Mouse (Mus musculus) lung, embryonic 16.5 days (tissue): Measurements from ENCODE around the gene Znrf1. TPM values are rescaled to one million over a fixed set of nuclear protein-coding genes. Genes with fewer than 3 reads are reported as not detected.
A peak's percentile ranks its signal among the peaks of the same experiment; 100 is the strongest.

Experiments
- ATAC-seq: fragments of 200-750 bp; cut with Nextera tagmentation; 2 replicates; pipeline ENCODE4 v1.8.0; 2017; ENCODE audit warnings: low read depth, mild to moderate bottlenecking, moderate library complexity
- H3K27ac ChIP-seq: fragments of 300-500 bp; sonication (generic); 2 replicates; pipeline ENCODE4 v1.5.1; 2014; ENCODE audit warnings: mild to moderate bottlenecking, control low read depth, low read length
- H3K27me3 ChIP-seq: fragments of 300-500 bp; sonication (generic); 2 replicates; pipeline ENCODE4 v1.6.1; 2014; ENCODE audit warnings: low read depth, low read length, mixed read lengths; ENCODE audit not compliant: control insufficient read depth, insufficient read depth
- H3K36me3 ChIP-seq: fragments of 300-500 bp; sonication (generic); 2 replicates; pipeline ENCODE4 v1.6.1; 2014; ENCODE audit warnings: low read length; ENCODE audit not compliant: control insufficient read depth, insufficient read depth
- H3K4me1 ChIP-seq: fragments of 300-500 bp; sonication (generic); replicated peaks from 2 replicates; pipeline ENCODE4 v1.6.1; 2014; ENCODE audit warnings: low read length, mixed read lengths; ENCODE audit not compliant: control insufficient read depth, insufficient read depth
- H3K4me2 ChIP-seq: fragments of 300-500 bp; sonication (generic); 2 replicates; pipeline ENCODE4 v1.6.1; 2014; ENCODE audit warnings: low read depth, low read length, control low read depth
- H3K4me3 ChIP-seq: fragments of 300-500 bp; sonication (generic); 2 replicates; pipeline ENCODE4 v1.5.1; 2014; ENCODE audit warnings: mild to moderate bottlenecking, low read length, control low read depth
- H3K9ac ChIP-seq: fragments of 300-500 bp; sonication (generic); 2 replicates; pipeline ENCODE4 v1.6.1; 2014; ENCODE audit warnings: low read length, control low read depth
- H3K9me3 ChIP-seq: fragments of 300-500 bp; sonication (generic); 2 replicates; pipeline ENCODE4 v1.6.1; 2016; ENCODE audit warnings: low read length; ENCODE audit not compliant: control insufficient read depth
- WGBS: fragments of 180-500 bp; shearing (Covaris S2); extraction: QIAGEN DNeasy Blood & Tissue Kit; methylation state at CpG from one replicate; pipeline ENCODE4 v1.1.7; 2014; 5-methylcytosine and 5-hydroxymethylcytosine counted together
- polyA plus RNA-seq: library from polyadenylated mRNA; unstranded; fragments of >200 nt; fragmentation: Nextera tagmentation; extraction: Ambion mirVana; gene quantifications from 2 replicates; pipeline ENCODE4 v1.2.1, GENCODE M21; 2015

The Znrf1 gene
- polyA plus RNA-seq, 1 experiment from 2014 or later, result 18.3 TPM

- Histone ChIP-seq H3K4me2 (no peak overlapping the region), H3K9me3 (no peaks in the 10 kb centered on the region), H3K27ac (peak overlapping the region; percentile 16; the same call in 1 of the 2 replicates), H3K4me1 (no peaks in the 10 kb centered on the region), H3K27me3 (no peaks in the 10 kb centered on the region), H3K4me3 (no peak overlapping the region), H3K9ac (no peak overlapping the region), H3K36me3 (no peaks in the 10 kb centered on the region)
- WGBS, result 79% methylated on average over 3 of the region's 3 CpGs
- no peak for ATAC-seq
Measured at GRCm38 (mm10) chr8:111584946-111585345, 49.0 kb downstream of the Znrf1 start.

- no peak overlapping the region for H3K9ac ChIP-seq
- 97% methylated on average over 1 of the region's 1 CpGs for WGBS
- no peaks in the 10 kb centered on the region for H3K36me3 ChIP-seq
- no peak for ATAC-seq
- H3K27ac ChIP-seq, result no peak overlapping the region
- no peak overlapping the region for H3K4me3 ChIP-seq
- H3K9me3 ChIP-seq, result no peaks in the 10 kb centered on the region
- H3K27me3 ChIP-seq, result no peaks in the 10 kb centered on the region
- no peak overlapping the region for H3K4me2 ChIP-seq
- H3K4me1 ChIP-seq, result no peaks in the 10 kb centered on the region
Measured at GRCm38 (mm10) chr8:111587545-111588094, 51.7 kb downstream of the Znrf1 start.

- H3K9ac ChIP-seq, result no peak overlapping the region
- H3K27ac ChIP-seq, result no peak overlapping the region
- no peaks in the 10 kb centered on the region for H3K9me3 ChIP-seq
- H3K27me3 ChIP-seq, result no peaks in the 10 kb centered on the region
- H3K4me1 ChIP-seq, result peaks cover 2% of the 10 kb centered on the region
- 92% methylated on average over 2 of the region's 2 CpGs for WGBS
- no peaks in the 10 kb centered on the region for H3K36me3 ChIP-seq
- no peak for ATAC-seq
- no peak overlapping the region for H3K4me3 ChIP-seq
- H3K4me2 ChIP-seq, result no peak overlapping the region
Measured at GRCm38 (mm10) chr8:111588336-111588735, 52.4 kb downstream of the Znrf1 start.

- H3K36me3 ChIP-seq, result no peaks in the 10 kb centered on the region
- no peak for ATAC-seq
- H3K9me3 ChIP-seq, result no peaks in the 10 kb centered on the region
- H3K27me3 ChIP-seq, result no peaks in the 10 kb centered on the region
- no peak overlapping the region for H3K4me3 ChIP-seq
- H3K4me2 ChIP-seq, result no peak overlapping the region
- 50% methylated on average over 3 of the region's 3 CpGs for WGBS
- no peak overlapping the region for H3K9ac ChIP-seq
- H3K4me1 ChIP-seq, result peaks cover 19% of the 10 kb centered on the region
- no peak overlapping the region for H3K27ac ChIP-seq
Measured at GRCm38 (mm10) chr8:111590214-111590613, 54.3 kb downstream of the Znrf1 start.

- no peak overlapping the region for H3K4me2 ChIP-seq
- H3K36me3 ChIP-seq, result no peaks in the 10 kb centered on the region
- peaks cover 29% of the 10 kb centered on the region for H3K4me1 ChIP-seq
- no peaks in the 10 kb centered on the region for H3K27me3 ChIP-seq
- no peak overlapping the region for H3K4me3 ChIP-seq
- no peaks in the 10 kb centered on the region for H3K9me3 ChIP-seq
- no peak overlapping the region for H3K27ac ChIP-seq
- ATAC-seq, result no peak
- H3K9ac ChIP-seq, result no peak overlapping the region
Measured at GRCm38 (mm10) chr8:111591176-111591575, 55.3 kb downstream of the Znrf1 start.

GRCm38 (mm10) chr8:111592390-111592910 is 56.6 kb downstream of the Znrf1 start:
- Histone ChIP-seq H3K9me3 (no peaks in the 10 kb centered on the region), H3K9ac (no peak overlapping the region), H3K4me3 (no peak overlapping the region), H3K4me1 (peaks cover 42% of the 10 kb centered on the region), H3K36me3 (no peaks in the 10 kb centered on the region), H3K4me2 (no peak overlapping the region), H3K27me3 (no peaks in the 10 kb centered on the region), H3K27ac (no peak overlapping the region)
- 77% methylated on average over 7 of the region's 7 CpGs for WGBS
- no peak for ATAC-seq

- Histone ChIP-seq H3K9ac (no peak overlapping the region), H3K9me3 (no peaks in the 10 kb centered on the region), H3K36me3 (no peaks in the 10 kb centered on the region), H3K4me1 (peaks cover 46% of the 10 kb centered on the region), H3K27me3 (no peaks in the 10 kb centered on the region), H3K27ac (peak overlapping the region; percentile 73; the same call in 1 of the 2 replicates), H3K4me3 (no peak overlapping the region), H3K4me2 (no peak overlapping the region)
- WGBS, result 63% methylated on average over 3 of the region's 3 CpGs
- ATAC-seq, result no peak
Measured at GRCm38 (mm10) chr8:111594044-111594840, 58.3 kb downstream of the Znrf1 start.

GRCm38 (mm10) chr8:111594951-111595350 is 59.1 kb downstream of the Znrf1 start:
- Histone ChIP-seq H3K27ac (peak overlapping the region; percentile 73), H3K9me3 (no peaks in the 10 kb centered on the region), H3K27me3 (no peaks in the 10 kb centered on the region), H3K4me2 (no peak overlapping the region), H3K4me3 (no peak overlapping the region), H3K36me3 (no peaks in the 10 kb centered on the region), H3K4me1 (peaks cover 46% of the 10 kb centered on the region), H3K9ac (no peak overlapping the region)
- ATAC-seq, result no peak
- WGBS, result 83% methylated on average over 2 of the region's 2 CpGs

GRCm38 (mm10) chr8:111595712-111596484 is 60.0 kb downstream of the Znrf1 start:
- Histone ChIP-seq H3K9ac (no peak overlapping the region; the same call in 1 of the 2 replicates), H3K4me2 (peak overlapping the region; percentile 48)

More at GRCm38 (mm10) chr8:111595712-111596484, 60.0 kb downstream of the Znrf1 start:
- peak overlapping the region; percentile 11 for H3K4me3 ChIP-seq
- peaks cover 46% of the 10 kb centered on the region for H3K4me1 ChIP-seq
- WGBS, result 44% methylated on average over 15 of the region's 15 CpGs
- H3K27ac ChIP-seq, result peak overlapping the region; percentile 73
- ATAC-seq, result peak; percentile 64
- H3K36me3 ChIP-seq, result no peaks in the 10 kb centered on the region
- H3K9me3 ChIP-seq, result no peaks in the 10 kb centered on the region
- no peaks in the 10 kb centered on the region for H3K27me3 ChIP-seq
